Mouse (Mus musculus) left cerebral cortex, adult 2 months (tissue): ENCODE measurements around the gene Pptc7. TPM values are rescaled to one million over a fixed set of nuclear protein-coding genes. Genes with fewer than 3 reads are reported as not detected.

Experiments
- DNase-seq, 2 experiments: peaks; one replicate each; pipeline ENCODE4 v3.0.0; 2021 to 2022; ENCODE audit warnings: low spot score in 2 of 2, mixed read lengths in 1 of 2; ENCODE audit errors: extremely low spot score in 1 of 2
- H3K27ac ChIP-seq: fragments of 200-600 bp; 2 replicates; pipeline ENCODE4 v1.8.1; 2022
- H3K4me3 ChIP-seq: fragments of 200-600 bp; 2 replicates; pipeline ENCODE4 v1.8.1; 2022
- CTCF ChIP-seq: fragments of 200-600 bp; IDR thresholded peaks from 2 replicates; pipeline ENCODE4 v1.8.1; 2022; ENCODE audit warnings: antibody characterized with exemption, mild to moderate bottlenecking, moderate library complexity
- intact Hi-C: fragments of 180-260 bp; cut with DNase I; formaldehyde crosslinking; loops from one replicate; pipeline ENCODE4 v1.15.1; 2025
- total RNA-seq, 2 experiments: library from RNA; stranded (reverse); gene quantifications; 2 replicates each; pipeline ENCODE4 v1.2.3; 2021

Pptc7 gene
- total RNA-seq, 2 experiments from 2014 or later, result 41.2 to 42.5 TPM

DNA sequence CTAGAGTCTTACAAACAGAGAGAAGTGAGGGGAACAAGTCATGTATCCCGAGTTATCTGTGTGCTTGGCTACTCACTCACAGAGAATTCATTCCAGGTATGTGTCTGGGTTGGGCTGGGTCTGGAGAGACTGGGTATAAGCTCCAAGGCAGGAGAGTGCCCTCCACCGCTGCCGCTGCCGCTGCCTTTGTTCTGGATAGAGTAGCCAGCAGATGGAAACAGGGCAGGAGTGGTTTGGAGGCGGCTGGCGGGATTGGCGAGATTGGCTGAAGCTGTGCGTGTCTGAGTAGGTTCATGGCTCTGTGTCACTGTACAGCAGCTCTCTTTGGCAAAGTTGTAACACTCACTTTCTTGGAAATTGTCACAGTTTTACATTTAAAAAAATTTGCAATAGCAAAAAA lies 39.4 kb downstream of the Pptc7 start:
- Histone ChIP-seq H3K4me3 (no peak overlapping the region), H3K27ac (no peak overlapping the region)
- intact Hi-C loops, result no loop called here
- TF ChIP-seq CTCF, result no peak
- DNase-seq, result no peak

DNA sequence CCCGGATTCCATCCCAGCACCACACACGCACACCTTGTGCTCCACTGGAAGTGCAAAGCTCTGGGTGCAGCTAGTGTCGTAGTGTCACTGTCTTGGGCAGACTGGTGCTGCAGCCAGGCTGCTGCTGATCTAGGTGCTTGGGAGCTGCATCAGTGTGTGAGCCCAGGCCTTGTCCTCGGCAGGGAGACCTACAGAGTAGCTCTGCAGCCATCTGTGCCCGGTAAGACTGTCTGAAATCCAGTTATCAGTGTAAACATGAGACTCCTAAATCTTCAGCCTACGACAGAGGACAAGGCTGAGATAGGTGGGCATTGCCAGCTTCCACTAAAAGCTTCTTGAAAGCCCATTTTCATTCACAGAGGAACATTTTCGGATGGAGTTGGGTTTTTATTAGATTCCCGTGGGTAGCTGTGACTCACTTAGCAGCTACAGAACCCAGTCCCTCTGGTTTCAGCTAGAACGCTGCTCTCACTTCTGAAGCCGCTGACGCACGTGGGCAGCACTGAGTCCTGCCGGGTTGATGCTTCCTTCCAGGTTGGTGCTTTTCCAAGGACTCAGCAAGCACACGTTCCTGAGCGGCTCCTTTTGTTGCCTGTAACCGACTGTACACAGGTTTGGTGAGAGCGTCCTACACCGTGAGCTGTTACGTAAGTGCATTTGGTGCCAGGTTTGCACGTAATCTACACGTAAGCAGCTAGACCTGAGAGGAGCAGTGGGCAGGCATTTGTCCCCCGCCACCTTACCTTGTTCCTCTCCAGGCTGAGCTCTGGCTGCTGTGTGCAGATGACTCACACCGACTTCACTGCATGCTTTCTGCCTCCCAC lies 40.7 kb downstream of the Pptc7 start:
- Histone ChIP-seq H3K4me3 (no peak overlapping the region), H3K27ac (peak overlapping the region; percentile 81)
- DNase-seq, result peak; percentile 78 to 81
- intact Hi-C loops, result loop anchor here (1.0 to 5.0 kb wide), 3 partner anchors 10 to 58 kb away; partner anchors contain the start of gene Pptc7
- TF ChIP-seq CTCF, result peak; percentile 11; the same call in 1 of the 2 replicates

DNA sequence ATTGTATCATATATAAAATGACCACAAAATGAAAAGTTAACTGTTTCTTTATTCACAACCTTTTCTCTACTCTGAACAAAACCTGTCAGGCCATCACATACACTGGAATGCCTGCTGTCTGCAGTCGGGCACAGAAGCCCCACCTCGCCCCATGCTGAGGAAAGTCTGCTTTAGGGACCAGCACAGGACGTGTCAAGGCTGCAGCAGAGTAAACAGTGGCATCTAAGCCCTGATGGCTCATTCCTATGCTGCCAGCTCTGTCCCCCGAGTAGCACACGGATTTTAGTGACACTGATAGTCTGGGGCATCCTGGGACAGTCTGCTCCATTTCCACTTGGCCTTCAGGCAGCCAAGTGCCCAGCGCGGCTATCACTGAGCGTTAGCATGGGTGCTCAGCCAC lies 41.3 kb downstream of the Pptc7 start:
- Histone ChIP-seq H3K27ac (peak overlapping the region; percentile 81), H3K4me3 (no peak overlapping the region)
- no peak for TF ChIP-seq CTCF
- intact Hi-C loops, result loop anchor here (1.0 to 5.0 kb wide), 3 partner anchors 10 to 58 kb away; partner anchors contain the start of gene Pptc7
- no peak for DNase-seq

DNA sequence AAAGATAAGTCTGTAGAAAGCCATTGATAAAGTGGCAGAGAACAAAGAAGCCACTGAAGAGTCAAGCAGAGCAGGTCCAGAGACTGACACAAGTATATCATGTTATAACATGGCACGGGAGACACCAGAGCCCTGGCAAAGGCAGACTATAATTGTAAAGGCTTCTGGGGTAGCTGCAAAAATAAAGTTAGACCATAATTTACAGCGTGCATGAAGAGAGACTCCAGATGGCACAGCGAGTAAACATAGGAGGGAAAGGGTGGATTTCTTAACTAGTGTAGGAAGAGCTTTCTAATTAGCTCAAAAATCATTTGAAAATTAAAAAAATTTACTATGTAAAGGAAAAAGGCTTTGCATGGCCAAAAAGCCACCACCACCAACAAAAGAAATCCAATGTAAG lies 43.1 kb downstream of the Pptc7 start:
- no peak for DNase-seq
- intact Hi-C loops, result loop anchor here (5.0 kb wide), 1 partner anchor 60 kb away; no protein-coding TSS in a partner anchor

DNA sequence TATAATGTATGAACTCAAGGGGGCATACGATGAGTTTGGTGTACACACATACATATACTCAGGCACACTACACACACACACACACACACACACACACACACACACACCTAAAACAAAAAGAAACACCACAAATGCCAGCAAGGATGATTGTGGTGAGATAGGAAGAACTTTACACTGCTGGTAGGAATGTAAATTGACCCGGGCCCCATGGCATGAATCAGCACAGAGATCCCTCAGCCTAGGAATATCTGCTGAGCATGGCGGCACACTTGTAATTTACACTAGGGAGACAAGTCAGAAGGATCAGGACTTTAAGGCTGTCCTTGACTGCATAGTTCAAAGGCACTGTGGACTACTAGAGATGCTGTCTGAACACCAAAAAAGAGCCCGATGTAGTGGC lies 46.1 kb downstream of the Pptc7 start:
- TF ChIP-seq CTCF, result no peak
- DNase-seq, result no peak
- no peak overlapping the region for H3K4me3 ChIP-seq
- intact Hi-C loops, result no loop called here
- no peak overlapping the region for H3K27ac ChIP-seq

More for the DNA sequence above, 43.1 kb downstream of the Pptc7 start:
- Histone ChIP-seq H3K4me3 (no peak overlapping the region), H3K27ac (no peak overlapping the region)
- no peak for TF ChIP-seq CTCF

DNA sequence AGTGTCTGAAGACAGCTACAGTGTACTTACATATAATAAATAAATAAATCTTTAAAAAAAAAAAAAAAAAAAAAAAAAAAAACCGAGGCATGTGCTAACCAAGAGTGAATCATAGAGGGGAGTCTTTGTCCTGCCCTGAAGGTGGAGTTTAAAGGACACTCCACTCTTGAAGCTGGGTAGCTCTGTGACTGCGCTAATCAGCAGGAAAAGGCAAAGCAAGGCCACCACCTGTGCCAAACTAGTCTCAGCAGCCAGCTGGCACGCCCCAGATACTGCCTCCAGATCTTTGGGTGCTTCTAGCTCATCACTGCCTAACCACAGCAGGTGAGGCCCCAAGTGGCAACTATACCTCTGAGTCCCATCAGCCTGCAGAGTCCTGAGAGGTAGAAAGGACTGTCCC lies 50.5 kb downstream of the Pptc7 start:
- H3K27ac ChIP-seq, result no peak overlapping the region
- intact Hi-C loops, result no loop called here
- H3K4me3 ChIP-seq, result no peak overlapping the region
- TF ChIP-seq CTCF, result no peak
- DNase-seq, result no peak

DNA sequence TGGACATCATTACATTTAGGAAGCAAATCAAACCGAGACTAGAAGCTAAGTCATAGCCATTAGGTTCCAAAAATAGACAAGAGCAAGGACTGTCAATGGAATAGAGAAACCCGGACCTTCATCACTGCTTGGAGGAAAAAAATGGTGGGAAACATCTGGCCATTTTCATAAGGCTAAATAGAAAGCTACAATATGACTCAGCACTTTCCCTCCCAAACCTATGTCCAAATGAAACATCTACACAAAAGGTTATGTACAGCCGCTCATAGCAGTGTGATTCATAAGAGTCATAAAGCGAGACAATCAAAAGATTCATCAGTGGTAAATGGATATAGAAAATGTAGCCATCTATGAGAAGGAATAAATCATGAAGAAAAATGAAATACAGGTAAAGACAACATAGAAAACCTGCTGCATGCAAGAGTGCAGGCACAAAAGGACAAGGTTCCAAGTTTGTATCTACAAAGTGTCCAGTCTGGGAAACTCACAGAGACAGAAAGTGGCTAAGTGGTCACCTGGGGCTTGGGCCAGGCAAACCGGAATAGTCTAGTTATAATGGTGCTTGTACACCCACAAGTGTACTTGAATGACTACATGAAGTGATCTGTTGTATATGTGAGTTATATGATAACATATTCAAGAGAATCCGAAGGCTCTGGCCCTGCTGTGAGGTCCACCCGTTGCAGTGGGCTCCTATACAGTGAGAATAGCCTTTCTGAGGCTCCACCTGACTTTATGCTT lies 52.6 kb downstream of the Pptc7 start:
- Histone ChIP-seq H3K4me3 (no peak overlapping the region), H3K27ac (no peak overlapping the region)
- no peak for TF ChIP-seq CTCF
- DNase-seq, result no peak
- intact Hi-C loops, result no loop called here

DNA sequence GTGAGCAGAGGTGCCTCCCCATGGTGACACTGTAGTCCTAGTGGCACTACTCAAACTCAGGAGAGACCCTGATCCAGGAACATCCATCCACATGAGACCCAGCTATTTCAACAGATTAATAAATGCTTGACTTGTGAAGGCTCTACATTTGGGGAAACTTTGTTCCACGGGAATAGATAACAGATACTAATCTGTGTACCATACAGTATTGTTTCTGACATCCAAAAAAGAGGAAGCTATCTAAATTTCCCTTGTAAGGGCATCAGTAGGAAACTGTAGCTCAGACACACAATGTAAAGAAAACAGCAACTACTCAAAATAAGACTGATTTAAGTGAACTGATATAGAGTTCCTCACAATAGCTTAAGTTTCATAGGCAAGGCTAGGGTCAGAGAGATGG lies 58.7 kb downstream of the Pptc7 start:
- TF ChIP-seq CTCF, result no peak
- DNase-seq, result no peak
- intact Hi-C loops, result loop anchor here (5.0 kb wide), 1 partner anchor 231 kb away; no protein-coding TSS in a partner anchor
- Histone ChIP-seq H3K4me3 (no peak overlapping the region), H3K27ac (no peak overlapping the region)

DNA sequence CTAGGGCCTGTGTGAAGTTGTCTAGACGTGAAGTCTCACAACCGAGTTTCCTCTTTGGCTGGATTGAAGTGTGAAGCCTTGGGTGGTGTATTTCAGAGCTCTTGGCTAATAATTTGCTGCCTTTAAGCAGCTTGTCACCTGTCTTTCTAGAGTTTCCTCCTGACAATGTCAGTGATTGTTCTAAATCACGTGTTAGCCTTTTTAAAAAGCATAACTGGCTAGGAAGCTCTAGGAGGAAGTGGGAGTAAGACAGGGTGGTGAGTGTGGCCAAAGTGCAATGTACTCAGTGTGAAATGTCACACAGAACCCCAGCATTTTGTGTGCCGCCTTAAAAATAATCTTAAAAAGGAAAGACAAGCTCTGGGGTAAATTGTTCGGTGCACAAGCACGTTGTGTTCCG lies 59.6 kb downstream of the Pptc7 start:
- Histone ChIP-seq H3K27ac (no peak overlapping the region), H3K4me3 (no peak overlapping the region)
- TF ChIP-seq CTCF, result no peak
- DNase-seq, result no peak
- intact Hi-C loops, result loop anchor here (1.0 to 5.0 kb wide), 2 partner anchors 75 to 231 kb away; no protein-coding TSS in a partner anchor

DNA sequence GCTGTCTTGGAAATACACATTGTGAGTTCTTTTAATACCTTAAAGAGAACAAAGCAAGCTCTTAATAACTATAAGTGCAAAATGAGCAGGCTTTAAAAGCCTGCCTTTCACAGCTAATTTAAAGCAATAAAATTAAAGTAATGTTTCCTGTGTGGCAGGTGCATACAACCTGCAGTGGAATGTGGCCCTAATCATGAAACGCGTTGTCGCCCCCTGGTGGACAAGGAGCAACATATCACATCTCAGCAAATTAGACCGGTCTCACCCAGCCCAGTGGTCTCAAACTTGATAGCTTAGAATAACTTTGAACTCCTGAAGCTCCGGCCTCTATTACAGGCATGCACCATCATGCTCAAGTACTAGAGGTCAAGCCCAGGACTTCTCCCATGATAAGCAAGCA lies 60.1 kb downstream of the Pptc7 start:
- H3K27ac ChIP-seq, result no peak overlapping the region
- DNase-seq, result peak; percentile 67 to 79
- H3K4me3 ChIP-seq, result no peak overlapping the region
- peak; percentile 93 for TF ChIP-seq CTCF
- intact Hi-C loops, result loop anchor here (1.0 to 5.0 kb wide), 2 partner anchors 76 to 232 kb away; no protein-coding TSS in a partner anchor

DNA sequence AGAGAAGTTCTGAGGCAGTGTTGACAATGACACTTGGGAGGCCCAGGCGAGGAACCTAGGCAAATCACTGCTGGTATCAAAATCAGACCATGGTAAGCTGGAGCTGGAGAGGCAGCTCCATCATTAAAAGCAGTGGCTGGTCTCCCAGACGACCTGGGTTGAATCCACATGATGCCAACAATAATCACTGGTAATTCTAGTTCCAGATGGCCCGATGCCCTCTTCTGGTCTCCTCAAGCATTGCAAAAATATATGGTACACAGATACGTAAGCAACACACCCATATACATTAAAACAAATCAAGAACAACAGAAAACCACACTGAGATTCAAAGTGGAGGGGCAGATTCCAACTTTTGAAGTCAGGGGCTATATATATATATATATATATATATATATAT lies 61.6 kb downstream of the Pptc7 start:
- H3K27ac ChIP-seq, result no peak overlapping the region
- no peak for DNase-seq
- TF ChIP-seq CTCF, result peak; percentile 9
- intact Hi-C loops, result loop anchor here (5.0 kb wide), 1 partner anchor 218 kb away; no protein-coding TSS in a partner anchor
- H3K4me3 ChIP-seq, result no peak overlapping the region
